Mouse (Mus musculus) 416B (cell line): ENCODE data around the gene Ccdc13.

Experiments
- DNase-seq: peaks from one replicate; pipeline ENCODE4 v3.0.0; 2011; ENCODE audit warnings: low read depth

Gene Ccdc13

GRCm38 (mm10) chr9:121759091-121760081 lies 79.9 kb downstream of the Ccdc13 start, which contains the start of gene Zfp651:
Gene Zfp651 (plus strand): TSS chr9:121759330.
- DNase-seq: no peak

DNA sequence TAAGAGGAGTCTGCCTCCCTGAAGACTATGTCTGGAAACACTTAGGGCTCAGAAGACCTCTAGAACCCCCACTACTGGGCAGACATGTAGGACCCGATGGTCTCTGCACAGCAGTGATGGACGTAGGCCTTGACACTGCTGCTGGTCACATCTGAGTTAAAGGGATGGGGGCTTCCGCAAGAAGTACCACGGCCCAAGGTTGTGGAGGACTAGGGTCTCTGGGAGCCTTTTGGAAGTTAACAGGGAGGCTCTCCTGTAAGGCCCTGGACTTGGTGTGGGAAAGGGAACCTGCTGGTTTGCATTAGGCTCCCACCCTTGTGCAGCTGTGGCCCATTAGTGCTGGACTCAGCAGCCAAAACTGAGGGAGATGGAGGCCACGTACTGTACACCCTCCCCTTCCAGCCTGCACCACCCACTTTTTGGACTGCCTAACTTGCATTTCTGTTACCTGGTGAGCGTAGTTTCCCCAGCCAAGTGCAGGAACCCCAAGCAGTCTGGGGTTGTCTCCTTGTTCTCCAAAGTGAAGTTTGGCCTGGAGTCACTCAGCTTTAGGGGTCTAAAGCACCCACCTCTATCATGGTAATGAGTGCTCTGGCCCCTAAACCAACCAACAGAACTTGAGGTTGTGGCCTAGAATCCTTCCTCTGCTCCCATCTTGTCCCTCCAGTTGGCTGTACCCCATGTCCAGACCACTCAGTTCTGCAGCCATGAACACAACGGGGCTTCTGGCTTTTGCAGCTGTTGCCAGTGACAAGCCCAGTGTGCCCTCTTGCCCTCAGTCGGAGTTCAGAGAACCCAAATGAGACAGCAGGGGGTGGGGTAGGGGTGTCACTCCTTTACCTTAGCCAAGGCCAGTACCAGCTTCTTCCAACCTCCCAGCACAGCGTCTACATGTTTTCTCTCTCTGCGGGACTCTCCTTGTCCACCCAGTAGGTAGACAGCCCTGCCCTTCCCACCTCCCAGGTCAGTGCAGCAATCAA lies 81.1 kb downstream of the Ccdc13 start:
- DNase-seq: no peak

GRCm38 (mm10) chr9:121757432-121757831 lies 81.8 kb downstream of the Ccdc13 start:
- DNase-seq: peak; percentile 77

- no peak for DNase-seq
Observed at GRCm38 (mm10) chr9:121756785-121757184, 82.5 kb downstream of the Ccdc13 start.

GRCm38 (mm10) chr9:121754624-121755023 lies 84.6 kb downstream of the Ccdc13 start:
- no peak for DNase-seq

GRCm38 (mm10) chr9:121752774-121753173 lies 86.5 kb downstream of the Ccdc13 start:
- DNase-seq: no peak
